Mouse (Mus musculus) lung, postnatal 0 days (tissue): ENCODE results near the gene Il20. TPM values are rescaled to one million over a fixed set of nuclear protein-coding genes. Genes with fewer than 3 reads are reported as not detected.

Experiments
- ATAC-seq: fragments of 200-750 bp; cut with Nextera tagmentation; 2 replicates; pipeline ENCODE4 v1.8.0; 2017; ENCODE audit warnings: moderate library complexity
- DNase-seq: peaks from one replicate; pipeline ENCODE4 v3.0.0-alpha.2; 2016; ENCODE audit warnings: low spot score
- H3K27ac ChIP-seq: fragments of 300-500 bp; sonication (generic); 2 replicates; pipeline ENCODE4 v1.5.1; 2014; ENCODE audit warnings: antibody characterized with exemption, mild to moderate bottlenecking, low read length, mixed read lengths
- H3K27me3 ChIP-seq: fragments of 300-500 bp; sonication (generic); replicated peaks from 2 replicates; pipeline ENCODE4 v1.6.1; 2014; ENCODE audit warnings: low read length, mixed read lengths; ENCODE audit not compliant: insufficient read depth
- H3K36me3 ChIP-seq: fragments of 300-500 bp; sonication (generic); 2 replicates; pipeline ENCODE4 v1.6.1; 2014; ENCODE audit warnings: low read length, mixed read lengths; ENCODE audit not compliant: insufficient read depth
- H3K4me1 ChIP-seq: fragments of 300-500 bp; sonication (generic); 2 replicates; pipeline ENCODE4 v1.6.1; 2014; ENCODE audit warnings: antibody characterized with exemption, low read depth, low read length, mixed read lengths; ENCODE audit not compliant: insufficient read depth
- H3K4me2 ChIP-seq: fragments of 300-500 bp; sonication (generic); replicated peaks from 2 replicates; pipeline ENCODE4 v1.6.1; 2014; ENCODE audit warnings: low read depth, mild to moderate bottlenecking, low read length, moderate library complexity, mixed read lengths
- H3K4me3 ChIP-seq: fragments of 300-500 bp; sonication (generic); 2 replicates; pipeline ENCODE4 v1.5.1; 2014; ENCODE audit warnings: low read depth, low read length
- H3K9ac ChIP-seq: fragments of 300-500 bp; sonication (generic); replicated peaks from 2 replicates; pipeline ENCODE4 v1.6.1; 2014; ENCODE audit warnings: low read depth, mild to moderate bottlenecking
- H3K9me3 ChIP-seq: fragments of 300-500 bp; sonication (generic); 2 replicates; pipeline ENCODE4 v1.6.1; 2016; ENCODE audit warnings: low read length, mixed read lengths
- CTCF ChIP-seq: IDR thresholded peaks from 2 replicates; pipeline ENCODE4 v1.5.1; 2016; ENCODE audit warnings: antibody characterized with exemption, mild to moderate bottlenecking
- EP300 ChIP-seq: IDR thresholded peaks from 2 replicates; pipeline ENCODE4 v1.6.1; 2016; ENCODE audit warnings: antibody characterized with exemption, mild to moderate bottlenecking, control low read depth
- WGBS: fragments of 180-500 bp; shearing (Covaris S2); extraction: QIAGEN DNeasy Blood & Tissue Kit; methylation state at CpG from one replicate; pipeline ENCODE4 v1.1.7; 2014; 5-methylcytosine and 5-hydroxymethylcytosine counted together
- polyA plus RNA-seq: library from polyadenylated mRNA; unstranded; fragments of >200 nt; fragmentation: Nextera tagmentation; extraction: Ambion mirVana; gene quantifications from 2 replicates; pipeline ENCODE4 v1.2.1, GENCODE M21; 2015

Il20 gene
- polyA plus RNA-seq, 1 experiment from 2014 or later: not detected

DNA sequence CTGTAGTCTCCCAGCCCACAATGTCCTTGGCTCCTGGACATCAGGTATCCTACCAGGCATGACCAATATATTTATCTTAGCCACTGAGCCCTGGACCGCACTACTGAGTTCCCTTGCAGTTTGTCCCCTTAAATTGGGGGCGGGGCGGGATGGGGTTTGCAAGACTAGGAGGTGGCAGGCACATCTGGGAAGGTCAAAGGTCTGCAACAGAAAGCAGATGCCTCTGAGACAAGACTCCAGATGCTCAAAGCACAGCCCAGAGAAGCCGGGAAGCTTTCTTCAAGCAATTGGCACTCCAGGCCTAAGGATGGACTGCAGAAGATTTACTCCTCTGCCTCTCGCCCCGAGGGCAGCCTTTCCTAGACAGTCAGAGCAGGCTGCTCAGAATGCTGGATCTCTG, 25.1 kb upstream of the Il20 start:
- no peak overlapping the region for H3K27ac ChIP-seq
- no peak overlapping the region for H3K9ac ChIP-seq
- no peaks in the 10 kb centered on the region for H3K27me3 ChIP-seq
- TF ChIP-seq EP300 (no peak), CTCF (no peak)
- no peak overlapping the region for H3K4me3 ChIP-seq
- no peaks in the 10 kb centered on the region for H3K4me1 ChIP-seq
- no peaks in the 10 kb centered on the region for H3K36me3 ChIP-seq
- DNase-seq (no peak), ATAC-seq (no peak)
- no peak overlapping the region for H3K4me2 ChIP-seq
- WGBS: 54% methylated on average over 6 of the region's 6 CpGs
- no peaks in the 10 kb centered on the region for H3K9me3 ChIP-seq

DNA sequence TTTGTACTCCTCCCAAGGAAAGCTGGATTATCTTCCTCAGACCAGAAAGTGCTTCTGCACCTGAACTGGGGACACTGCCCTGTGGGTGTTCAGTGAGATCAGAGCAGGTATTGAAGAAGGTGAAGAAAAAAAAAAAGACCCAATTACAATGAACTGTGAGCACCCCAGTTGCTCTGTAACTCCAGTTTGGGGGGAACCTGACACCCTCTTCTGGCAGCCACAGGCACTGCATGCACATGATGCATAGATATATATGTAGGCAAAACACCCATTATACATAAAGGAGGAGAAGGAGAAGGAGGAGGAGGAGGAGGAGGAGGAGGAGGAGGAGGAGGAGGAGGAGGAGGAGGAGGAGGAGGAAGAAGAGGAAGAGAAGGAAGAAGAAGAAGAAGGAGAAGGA, 15.2 kb upstream of the Il20 start:
- Histone ChIP-seq H3K4me2 (no peak overlapping the region), H3K4me1 (no peaks in the 10 kb centered on the region), H3K9ac (no peak overlapping the region), H3K27ac (no peak overlapping the region), H3K27me3 (no peaks in the 10 kb centered on the region), H3K4me3 (no peak overlapping the region), H3K9me3 (no peaks in the 10 kb centered on the region), H3K36me3 (no peaks in the 10 kb centered on the region)
- TF ChIP-seq EP300 (no peak), CTCF (peak; percentile 37)
- no peak for DNase-seq
- no peak for ATAC-seq

DNA sequence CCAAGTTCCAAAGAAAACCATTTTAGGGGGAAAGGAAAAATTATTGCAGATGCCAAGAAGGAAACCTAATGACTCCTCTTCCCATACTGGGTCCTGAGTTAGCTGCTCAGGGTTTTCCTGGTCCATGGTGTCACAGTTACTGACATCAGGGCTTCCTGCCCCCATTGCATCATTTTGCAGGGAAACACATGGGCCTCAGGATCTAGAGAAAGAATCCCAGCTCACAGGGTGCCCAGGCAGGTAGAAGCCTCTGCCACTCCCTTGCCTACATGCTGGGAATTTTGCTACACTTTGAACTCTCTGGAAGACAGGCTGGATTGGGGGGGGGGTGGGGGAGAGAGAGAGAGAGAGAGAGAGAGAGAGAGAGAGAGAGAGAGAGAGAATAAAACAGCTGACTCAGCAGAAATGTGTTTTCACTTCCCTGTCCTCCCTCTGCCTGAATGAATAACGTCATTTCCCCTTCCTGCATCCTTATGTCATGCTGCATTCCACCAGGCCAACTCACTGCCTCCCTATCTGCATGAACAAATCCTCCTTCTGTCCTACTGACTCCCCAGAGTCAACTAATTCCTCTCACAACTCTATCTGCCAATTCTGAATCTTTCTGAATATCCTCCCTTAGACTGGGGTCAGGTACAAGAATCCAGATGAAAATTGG, 7.2 kb upstream of the Il20 start:
- no peaks in the 10 kb centered on the region for H3K9me3 ChIP-seq
- no peaks in the 10 kb centered on the region for H3K36me3 ChIP-seq
- ATAC-seq: no peak
- no peak overlapping the region for H3K9ac ChIP-seq
- H3K4me1 ChIP-seq: no peaks in the 10 kb centered on the region
- peak; percentile 22 for DNase-seq
- H3K4me2 ChIP-seq: no peak overlapping the region
- no peak for TF ChIP-seq CTCF
- H3K4me3 ChIP-seq: no peak overlapping the region
- H3K27ac ChIP-seq: no peak overlapping the region
- WGBS: 6% methylated on average over 1 of the region's 1 CpGs
- no peaks in the 10 kb centered on the region for H3K27me3 ChIP-seq

DNA sequence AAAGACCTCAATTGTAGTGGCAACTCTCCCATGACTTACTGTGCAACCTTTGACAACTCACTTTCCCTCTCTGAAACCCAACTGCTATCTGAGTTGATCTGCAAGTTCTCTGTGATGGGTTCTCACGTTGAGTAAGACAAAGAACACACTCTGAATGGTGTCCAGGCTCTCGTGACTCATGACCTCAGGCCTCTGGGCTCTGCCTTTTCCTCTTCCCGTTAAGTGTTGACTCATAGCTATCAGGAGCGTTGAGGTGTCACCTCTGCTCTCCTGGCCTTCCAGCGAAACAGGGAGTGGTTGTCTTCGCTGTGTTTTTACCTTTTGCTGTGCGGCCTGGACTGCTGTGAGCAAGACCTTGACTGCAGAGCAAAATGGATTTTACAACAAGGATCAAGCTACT, 8.7 kb downstream of the Il20 start:
- no peak overlapping the region for H3K4me2 ChIP-seq
- 71% methylated on average over 7 of the region's 7 CpGs for WGBS
- H3K27ac ChIP-seq: no peak overlapping the region
- H3K4me3 ChIP-seq: no peak overlapping the region
- no peak overlapping the region for H3K9ac ChIP-seq
- no peaks in the 10 kb centered on the region for H3K4me1 ChIP-seq
- no peaks in the 10 kb centered on the region for H3K9me3 ChIP-seq
- no peak for ATAC-seq
- TF ChIP-seq CTCF (no peak), EP300 (no peak)
- no peaks in the 10 kb centered on the region for H3K27me3 ChIP-seq
- no peak for DNase-seq
- H3K36me3 ChIP-seq: no peaks in the 10 kb centered on the region

DNA sequence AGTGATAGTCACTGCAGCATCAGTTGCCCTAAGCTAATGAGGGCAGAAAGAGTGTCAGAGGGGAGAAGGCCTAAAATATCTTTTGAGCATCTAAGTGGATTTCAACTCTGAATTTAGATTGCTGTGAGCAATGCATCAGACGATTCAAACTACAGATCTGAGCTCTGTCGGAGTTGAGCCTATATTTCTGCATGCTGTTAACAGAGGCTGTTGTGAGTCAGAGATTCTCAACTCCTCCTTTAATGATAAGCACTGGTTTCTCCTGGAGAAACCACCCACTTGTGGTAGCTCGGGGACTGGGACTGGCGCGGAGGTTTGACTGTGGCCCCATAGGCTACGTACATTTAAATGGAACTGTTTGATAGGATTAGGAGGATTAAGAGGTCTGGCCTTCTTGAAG, 16.8 kb downstream of the Il20 start:
- 64% methylated on average over 6 of the region's 6 CpGs for WGBS
- TF ChIP-seq EP300: no peak
- TF ChIP-seq CTCF: no peak
- DNase-seq: no peak
- Histone ChIP-seq H3K9ac (no peak overlapping the region), H3K27me3 (no peaks in the 10 kb centered on the region), H3K4me3 (no peak overlapping the region), H3K27ac (no peak overlapping the region), H3K36me3 (no peaks in the 10 kb centered on the region), H3K4me2 (no peak overlapping the region), H3K9me3 (no peaks in the 10 kb centered on the region), H3K4me1 (no peaks in the 10 kb centered on the region)
- no peak for ATAC-seq

DNA sequence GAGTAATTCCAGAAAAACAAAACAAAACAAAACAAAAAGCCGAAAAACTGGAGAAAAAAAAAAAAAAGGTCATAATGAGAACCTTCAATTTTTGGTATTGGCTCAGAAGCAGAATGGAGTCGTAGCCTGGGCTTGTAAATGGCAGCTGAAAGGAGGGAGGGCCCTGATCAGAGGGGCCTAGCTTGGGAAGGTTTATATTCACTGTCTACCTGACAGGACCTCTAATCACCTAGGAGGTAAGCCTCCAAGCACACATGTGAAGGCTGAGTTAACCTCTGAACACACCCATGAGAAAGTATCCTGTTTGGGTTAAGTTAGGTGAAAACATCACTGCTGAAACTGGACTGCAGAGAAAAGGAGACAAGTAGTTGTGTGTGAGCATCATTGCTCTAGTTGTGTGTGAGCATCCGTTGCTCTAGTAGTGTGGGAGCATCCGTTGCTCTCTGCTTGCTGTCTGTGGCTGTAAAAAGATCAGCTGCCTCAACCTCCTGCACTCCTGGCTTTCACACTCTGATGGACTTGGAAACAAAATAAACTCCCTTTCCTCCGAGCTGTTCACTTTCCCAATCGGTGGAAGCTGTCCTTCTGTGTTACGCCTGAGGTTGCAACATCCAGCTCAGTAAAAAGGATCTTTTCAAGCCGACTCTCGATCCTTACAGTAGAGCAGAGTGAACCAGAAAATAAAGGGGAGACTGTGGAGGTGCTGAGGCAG, 17.8 kb downstream of the Il20 start:
- H3K4me1 ChIP-seq: no peaks in the 10 kb centered on the region
- no peak overlapping the region for H3K4me3 ChIP-seq
- no peaks in the 10 kb centered on the region for H3K36me3 ChIP-seq
- H3K4me2 ChIP-seq: no peak overlapping the region
- no peak for ATAC-seq
- TF ChIP-seq EP300: no peak
- no peak for TF ChIP-seq CTCF
- no peak overlapping the region for H3K27ac ChIP-seq
- H3K9ac ChIP-seq: no peak overlapping the region
- 60% methylated on average over 9 of the region's 9 CpGs for WGBS
- DNase-seq: no peak
- H3K27me3 ChIP-seq: no peaks in the 10 kb centered on the region
- H3K9me3 ChIP-seq: no peaks in the 10 kb centered on the region
